Mouse (Mus musculus) c-Kit-positive CD71-negative TER-119-negative erythroid progenitor cells, embryonic 14.5 days (primary cell): Measurements from ENCODE around the gene Flywch1.

ENCODE experiments used
- DNase-seq: peaks from one replicate; pipeline ENCODE4 v3.0.0-alpha.2; 2013; ENCODE audit warnings: low read depth

Gene Flywch1

DNA sequence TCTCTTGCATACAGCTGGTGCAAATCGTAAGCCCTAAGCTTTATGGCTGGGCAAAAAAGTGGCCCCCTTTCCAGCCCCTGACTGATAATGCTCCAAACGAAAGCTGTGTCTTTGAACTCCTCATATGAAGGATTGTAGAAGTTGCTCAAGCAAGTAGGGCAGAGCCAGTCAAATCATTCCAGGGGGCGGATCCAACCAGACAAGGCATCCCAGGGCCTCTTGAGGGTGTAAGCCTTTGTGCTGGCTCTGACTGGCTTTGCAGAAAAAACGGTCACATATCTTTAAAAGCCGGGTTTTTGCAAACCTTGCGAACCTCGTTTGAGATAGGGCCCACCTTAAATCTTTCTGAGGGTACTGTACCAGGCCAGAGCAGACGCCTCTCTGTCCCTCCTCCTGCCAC lies 27.3 kb downstream of the Flywch1 start:
- no peak for DNase-seq

- DNase-seq, result no peak
These were observed 28.5 kb downstream of the Flywch1 start for GRCm38 (mm10) chr17:23742941-23743340.

- no peak for DNase-seq
These were observed 29.1 kb downstream of the Flywch1 start for GRCm38 (mm10) chr17:23742210-23742793.

DNA sequence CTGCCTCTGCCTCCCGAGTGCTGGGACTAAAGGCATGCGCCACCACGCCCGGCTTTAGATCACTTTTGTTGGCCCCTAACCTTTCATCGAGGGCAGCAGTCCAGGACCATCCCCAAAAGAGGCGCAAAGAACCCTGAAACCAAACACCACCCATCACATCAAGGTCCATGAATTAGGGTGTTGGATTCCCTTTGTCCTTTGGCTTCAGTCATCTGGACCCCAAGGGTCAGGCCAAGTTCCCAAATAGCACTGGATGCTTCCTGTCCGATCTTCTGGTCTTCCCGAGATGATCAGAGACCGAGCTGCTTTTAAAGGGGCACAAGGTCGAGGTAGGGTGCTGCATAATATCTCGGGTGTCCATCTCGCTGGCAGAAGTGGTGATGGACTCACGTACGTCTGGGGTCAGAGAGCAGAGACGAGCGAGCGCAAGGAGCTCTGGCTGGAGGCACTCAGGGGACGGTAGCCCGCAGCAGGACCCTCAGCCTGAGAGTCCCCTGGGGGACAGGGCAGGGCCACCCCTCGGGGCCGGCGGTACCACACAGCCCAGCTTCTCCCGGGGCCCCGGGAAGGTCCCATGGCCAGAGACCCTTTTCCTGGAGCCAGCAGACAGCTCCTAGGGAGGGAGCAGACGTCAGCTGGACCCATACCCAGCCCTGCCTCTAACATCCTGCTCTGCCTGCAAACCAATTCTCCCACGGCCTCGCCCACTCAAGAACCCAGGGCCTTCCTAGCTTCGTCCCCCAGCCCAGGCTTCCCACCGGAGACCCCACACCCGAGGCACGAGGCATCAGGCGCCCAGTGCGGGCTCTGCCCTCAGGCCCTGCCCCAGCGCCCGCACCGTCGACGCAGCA lies 29.8 kb downstream of the Flywch1 start:
- DNase-seq, result no peak

DNA sequence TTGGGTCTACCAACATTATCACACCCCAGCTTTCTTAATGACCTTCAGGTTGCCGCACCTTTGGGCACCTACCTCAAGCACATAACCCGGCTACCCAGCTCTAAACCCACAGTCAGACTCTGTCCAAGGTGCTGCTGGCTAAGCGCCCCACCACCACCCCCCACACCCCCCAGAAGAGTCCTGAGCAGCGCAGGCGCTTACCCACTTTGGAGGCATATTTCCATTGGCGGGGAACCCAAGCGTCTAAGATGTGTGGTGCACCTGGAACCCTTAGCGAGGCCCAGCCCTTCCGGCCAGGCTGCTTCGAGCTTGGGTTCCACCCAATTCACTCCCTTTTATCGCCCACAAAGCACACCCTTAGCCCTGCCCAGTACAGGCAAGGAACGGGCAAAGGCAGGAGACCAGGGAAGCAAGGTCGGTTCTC lies 30.8 kb downstream of the Flywch1 start, which contains the start of gene Paqr4:
TSS of gene Paqr4 (minus strand) at position 270 of the 424 bp plus-strand sequence.
- no peak for DNase-seq

DNA sequence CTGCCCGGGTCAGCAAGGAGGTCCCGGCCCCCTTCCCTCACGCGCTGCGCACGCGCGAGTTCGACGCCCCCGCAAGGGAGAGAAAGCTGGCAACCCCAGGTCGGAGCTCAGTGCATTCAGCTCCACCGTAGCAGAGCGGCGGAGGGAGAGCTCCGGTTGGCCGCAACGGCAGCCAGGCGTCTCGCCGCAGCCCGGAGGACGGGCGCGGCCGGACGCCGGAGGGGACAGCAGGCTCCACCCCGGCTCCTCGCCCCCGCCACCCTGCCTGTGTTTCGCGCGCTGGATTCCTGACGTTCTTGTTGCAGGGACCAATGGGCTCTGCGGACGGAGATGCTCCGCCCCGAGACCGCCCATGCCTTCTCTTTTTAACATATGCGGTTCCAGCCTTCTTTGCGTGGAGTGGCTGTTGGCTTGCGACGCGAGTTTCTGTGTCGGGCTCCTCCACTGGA lies 31.2 kb downstream of the Flywch1 start:
- peak; percentile 74 for DNase-seq

- DNase-seq, result no peak
These were observed 31.9 kb downstream of the Flywch1 start for GRCm38 (mm10) chr17:23739202-23740135.

- DNase-seq, result no peak
These were observed 32.6 kb downstream of the Flywch1 start for GRCm38 (mm10) chr17:23738836-23739201.

- DNase-seq, result no peak
These were observed 33.6 kb downstream of the Flywch1 start for GRCm38 (mm10) chr17:23737493-23738445.

- no peak for DNase-seq
These were observed 37.1 kb downstream of the Flywch1 start for GRCm38 (mm10) chr17:23734341-23734740.

GRCm38 (mm10) chr17:23730441-23730840 lies 41.0 kb downstream of the Flywch1 start:
- DNase-seq, result no peak

- DNase-seq, result no peak
These were observed 44.7 kb downstream of the Flywch1 start for GRCm38 (mm10) chr17:23726758-23727142.

GRCm38 (mm10) chr17:23725999-23726757 lies 45.2 kb downstream of the Flywch1 start, which contains the start of gene Pkmyt1:
Pkmyt1 (plus strand) TSS chr17:23726336.
- DNase-seq, result peak; percentile 89

- no peak for DNase-seq
These were observed 45.9 kb downstream of the Flywch1 start for GRCm38 (mm10) chr17:23725477-23725876.

- no peak for DNase-seq
These were observed 48.9 kb downstream of the Flywch1 start, which contains the start of gene 1520401A03Rik for GRCm38 (mm10) chr17:23722376-23723125. 1520401A03Rik (minus strand) TSS chr17:23722783.

GRCm38 (mm10) chr17:23721886-23722285 lies 49.5 kb downstream of the Flywch1 start:
- no peak for DNase-seq

- DNase-seq, result no peak
These were observed 51.9 kb downstream of the Flywch1 start for GRCm38 (mm10) chr17:23719455-23719854.

DNA sequence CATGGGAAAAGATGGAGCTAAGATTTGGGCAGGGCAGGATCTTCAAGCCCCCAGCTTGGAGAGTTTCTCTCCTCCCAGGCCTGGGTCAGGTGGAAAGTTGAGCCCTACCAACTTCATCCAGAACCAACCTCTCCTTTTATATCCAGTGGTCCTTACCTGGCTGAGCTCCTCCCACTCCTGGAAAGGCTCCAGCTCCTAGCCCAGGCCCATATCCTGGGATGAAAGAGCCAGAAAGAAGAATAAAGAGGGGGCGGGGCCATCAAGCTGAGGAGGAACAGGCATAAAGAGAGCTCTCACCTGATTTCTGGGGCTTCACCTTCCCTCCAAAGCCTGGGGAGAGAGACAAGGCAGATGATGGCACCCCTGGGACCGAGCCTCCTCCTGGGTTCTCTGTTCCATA lies 54.4 kb downstream of the Flywch1 start:
- no peak for DNase-seq

GRCm38 (mm10) chr17:23706212-23706611 lies 65.2 kb downstream of the Flywch1 start:
- DNase-seq, result peak; percentile 57
